ENCODE assay signal across 8 mouse cellular contexts in the genomic region with DNA sequence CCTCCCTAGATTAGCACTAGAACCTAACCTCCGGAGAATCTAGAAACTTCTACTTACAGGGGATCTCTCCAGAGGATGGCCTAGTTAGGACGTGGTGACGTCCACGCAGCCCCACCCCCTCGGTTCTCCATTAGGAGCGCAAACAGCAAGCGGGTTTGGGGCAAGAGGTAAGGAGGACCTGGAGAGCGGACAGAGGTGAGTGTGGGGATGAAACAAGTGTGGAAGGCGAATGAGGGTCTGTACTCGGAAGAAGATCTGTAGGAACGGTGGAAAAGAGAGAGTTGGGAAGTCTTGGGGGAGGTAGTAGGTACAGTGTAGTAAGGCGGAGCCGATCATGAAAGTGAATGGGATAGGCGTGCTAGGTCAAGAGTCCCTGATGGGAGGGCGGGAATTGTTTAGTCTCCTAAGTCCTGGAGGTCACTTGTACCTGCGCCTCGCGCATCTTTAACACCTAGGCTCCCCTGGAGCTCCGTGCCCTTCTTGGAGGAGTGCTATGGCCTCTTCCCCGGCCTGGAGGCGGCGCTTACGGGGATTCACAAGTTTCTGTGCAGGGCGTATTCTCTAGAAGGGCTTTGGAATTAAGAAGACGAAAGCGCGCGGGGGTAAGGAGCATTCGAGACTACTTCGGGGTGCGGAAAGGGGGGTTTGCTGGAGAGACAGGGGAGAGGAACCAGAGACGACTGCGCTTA. TPM values are rescaled to one million over a fixed set of nuclear protein-coding genes. Genes with fewer than 3 reads are reported as not detected.
DNase-seq lines count a peak whose midpoint lies in the region; ATAC-seq lines count a peak whose summit lies in the region.

No protein-coding gene starts in this region.

- no peaks in the 10 kb centered on the region for H3K9me3 ChIP-seq in forebrain, embryonic 14.5 days (replicated peaks; ENCODE audit: control insufficient read depth, low read length)
- H3K9me3 ChIP-seq in hindbrain, embryonic 12.5 days (replicated peaks) = no peaks in the 10 kb centered on the region
- no peaks in the 10 kb centered on the region for H3K9me3 ChIP-seq in midbrain, embryonic 16.5 days (replicated peaks; ENCODE audit: control insufficient read depth, low read length, poor library complexity, severe bottlenecking)

- H3K4me1 ChIP-seq in forebrain, embryonic 14.5 days (ENCODE audit: control insufficient read depth, insufficient read depth, low read length) = peaks cover 7% of the 10 kb centered on the region
- H3K4me1 ChIP-seq in hindbrain, embryonic 12.5 days = peaks cover 13% of the 10 kb centered on the region; the same call in 1 of the 2 replicates
- peaks cover 12% of the 10 kb centered on the region for H3K4me1 ChIP-seq in midbrain, embryonic 16.5 days (ENCODE audit: control insufficient read depth, insufficient read depth, low read length)

- peak overlapping the region; percentile 35 for H3K4me3 ChIP-seq in forebrain, embryonic 14.5 days (ENCODE audit: low read depth, low read length)
- peak overlapping the region; percentile 35 for H3K4me3 ChIP-seq in hindbrain, embryonic 12.5 days
- H3K4me3 ChIP-seq in midbrain, embryonic 16.5 days (ENCODE audit: low read depth, low read length) = peak overlapping the region; percentile 29

- H3K27me3 ChIP-seq in forebrain, embryonic 14.5 days (replicated peaks; ENCODE audit: control insufficient read depth, insufficient read depth, low read length) = peaks cover 48% of the 10 kb centered on the region
- H3K27me3 ChIP-seq in hindbrain, embryonic 12.5 days = peaks cover 67% of the 10 kb centered on the region
- H3K27me3 ChIP-seq in midbrain, embryonic 16.5 days (ENCODE audit: control insufficient read depth, insufficient read depth, low read depth, low read length) = peaks cover 55% of the 10 kb centered on the region

- peak overlapping the region; percentile 43 for H3K9ac ChIP-seq in forebrain, embryonic 14.5 days (ENCODE audit: low read length)
- H3K9ac ChIP-seq in hindbrain, embryonic 12.5 days = peak overlapping the region; percentile 41
- peak overlapping the region; percentile 48; the same call in 1 of the 2 replicates for H3K9ac ChIP-seq in midbrain, embryonic 16.5 days (ENCODE audit: low read depth, low read length)

- H3K36me3 ChIP-seq in forebrain, embryonic 14.5 days (ENCODE audit: control insufficient read depth, insufficient read depth, low read length) = no peaks in the 10 kb centered on the region
- H3K36me3 ChIP-seq in hindbrain, embryonic 12.5 days = no peaks in the 10 kb centered on the region
- H3K36me3 ChIP-seq in midbrain, embryonic 16.5 days (ENCODE audit: control insufficient read depth, insufficient read depth, low read length) = no peaks in the 10 kb centered on the region

- peak; percentile 84 for DNase-seq in CD4-positive, CD25-positive, alpha-beta regulatory T cell, adult 2 months (ENCODE audit: low read depth, low spot score)
- DNase-seq in adrenal gland, postnatal 10 days = peak; percentile 74
- DNase-seq in forebrain, embryonic 14.5 days (ENCODE audit: low spot score) = peak; percentile 34
- DNase-seq in liver = peak; percentile 57
- DNase-seq in urinary bladder, postnatal 36 days (ENCODE audit: low spot score in 2 of 2) = peak; percentile 36 to 47
- DNase-seq in layer of hippocampus, adult 9-10 months (ENCODE audit: low spot score) = no peak

- 0% methylated on average over 33 of the region's 33 CpGs for WGBS in forebrain, embryonic 14.5 days
- 2% methylated on average over 33 of the region's 33 CpGs for WGBS in hindbrain, embryonic 12.5 days
- under 1% methylated on average over 33 of the region's 33 CpGs for WGBS in midbrain, embryonic 16.5 days

- H3K27ac ChIP-seq in forebrain, embryonic 14.5 days (ENCODE audit: low read depth, low read length) = no peak overlapping the region
- no peak overlapping the region for H3K27ac ChIP-seq in hindbrain, embryonic 12.5 days
- H3K27ac ChIP-seq in midbrain, embryonic 16.5 days (ENCODE audit: low read length) = no peak overlapping the region

- H3K4me2 ChIP-seq in forebrain, embryonic 14.5 days (ENCODE audit: low read length) = peak overlapping the region; percentile 80
- peak overlapping the region; percentile 59 for H3K4me2 ChIP-seq in hindbrain, embryonic 12.5 days (replicated peaks)
- peak overlapping the region; percentile 78 for H3K4me2 ChIP-seq in midbrain, embryonic 16.5 days (ENCODE audit: low read length)

- peak; percentile 68 for ATAC-seq in forebrain, embryonic 14.5 days
- ATAC-seq in hindbrain, embryonic 12.5 days (ENCODE audit: low FRiP score) = peak; percentile 65
- peak; percentile 21; the same call in 1 of the 2 replicates for ATAC-seq in midbrain, embryonic 16.5 days

RNA-seq across cellular contexts. Expression of gene Utf1, which starts 6.8 kb away (rescaled TPM):
- total RNA-seq in adrenal gland, postnatal 10 days (2021) = under 1 TPM in 1 of 2 experiments, not detected in 1; 0.24 TPM
- polyA plus RNA-seq in forebrain, embryonic 14.5 days (2014; fragmentation: Nextera tagmentation; extraction: Ambion mirVana) = not detected in 2 replicates
- not detected in 2 replicates for polyA plus RNA-seq in hindbrain, embryonic 12.5 days (2016; fragmentation: Nextera tagmentation; extraction: Ambion mirVana)
- polyA plus RNA-seq in midbrain, embryonic 16.5 days (2015; fragmentation: Nextera tagmentation; extraction: Ambion mirVana) = not detected in 2 replicates

RNA-seq across cellular contexts. Expression of gene 6430531B16Rik, which starts 28.1 kb away (rescaled TPM):
- under 1 TPM in 1 of 2 experiments, not detected in 1; 0.39 TPM for total RNA-seq in adrenal gland, postnatal 10 days (2021)
- 0.51 and 0.86 TPM in 2 replicates for polyA plus RNA-seq in forebrain, embryonic 14.5 days (2014; fragmentation: Nextera tagmentation; extraction: Ambion mirVana)
- 0.77 and 1.2 TPM in 2 replicates for polyA plus RNA-seq in hindbrain, embryonic 12.5 days (2016; fragmentation: Nextera tagmentation; extraction: Ambion mirVana)
- 0.95 and 1.0 TPM in 2 replicates for polyA plus RNA-seq in midbrain, embryonic 16.5 days (2015; fragmentation: Nextera tagmentation; extraction: Ambion mirVana)

RNA-seq across cellular contexts. Expression of gene Adam8, which starts 41.9 kb away (rescaled TPM):
- 1 to 10 TPM; 1.9 to 2.9 TPM for total RNA-seq in adrenal gland, postnatal 10 days (2021)
- polyA plus RNA-seq in forebrain, embryonic 14.5 days (2014; fragmentation: Nextera tagmentation; extraction: Ambion mirVana) = 1.3 and 2.1 TPM in 2 replicates
- polyA plus RNA-seq in hindbrain, embryonic 12.5 days (2016; fragmentation: Nextera tagmentation; extraction: Ambion mirVana) = 3.4 and 3.5 TPM in 2 replicates
- 3.0 and 3.9 TPM in 2 replicates for polyA plus RNA-seq in midbrain, embryonic 16.5 days (2015; fragmentation: Nextera tagmentation; extraction: Ambion mirVana)

RNA-seq across cellular contexts. Expression of gene Kndc1, which starts 55.9 kb away (rescaled TPM):
- total RNA-seq in adrenal gland, postnatal 10 days (2021) = under 1 TPM; 0.42 to 0.55 TPM
- polyA plus RNA-seq in forebrain, embryonic 14.5 days (2014; fragmentation: Nextera tagmentation; extraction: Ambion mirVana) = 7.0 and 8.7 TPM in 2 replicates
- polyA plus RNA-seq in hindbrain, embryonic 12.5 days (2016; fragmentation: Nextera tagmentation; extraction: Ambion mirVana) = 3.5 and 3.8 TPM in 2 replicates
- 22.5 and 23.6 TPM in 2 replicates for polyA plus RNA-seq in midbrain, embryonic 16.5 days (2015; fragmentation: Nextera tagmentation; extraction: Ambion mirVana)
